Mouse (Mus musculus): ENCODE data around the gene Wwc2.

GRCm38 (mm10) chr8:47939217-47939616, 51.5 kb downstream of the Wwc2 start:
- TF ChIP-seq EP300 (IDR thresholded peaks at IDR 0.05; ENCODE audit: low read depth) (no peak), CTCF (IDR thresholded peaks at IDR 0.05; ENCODE audit: low read depth) (no peak)

Measured in liver, postnatal 0 days (tissue).